Mouse (Mus musculus) CH12.LX (cell line): ENCODE data around the gene Rgs9bp.

Experiments used
- E2F4 ChIP-seq: IDR thresholded peaks from 2 replicates; pipeline ENCODE4 v1.6.1; 2011; ENCODE audit warnings: low read depth, low read length, improper control_type of control experiment; ENCODE audit not compliant: insufficient replicate concordance
- POLR2A ChIP-seq: IDR thresholded peaks from 2 replicates; pipeline ENCODE4 v1.6.1; 2011; ENCODE audit warnings: low read depth, mild to moderate bottlenecking, improper control_type of control experiment, low read length
- POLR2AphosphoS2 ChIP-seq: IDR thresholded peaks from 2 replicates; pipeline ENCODE4 v1.6.1; 2011; ENCODE audit warnings: low read depth, low read length, improper control_type of control experiment

DNA sequence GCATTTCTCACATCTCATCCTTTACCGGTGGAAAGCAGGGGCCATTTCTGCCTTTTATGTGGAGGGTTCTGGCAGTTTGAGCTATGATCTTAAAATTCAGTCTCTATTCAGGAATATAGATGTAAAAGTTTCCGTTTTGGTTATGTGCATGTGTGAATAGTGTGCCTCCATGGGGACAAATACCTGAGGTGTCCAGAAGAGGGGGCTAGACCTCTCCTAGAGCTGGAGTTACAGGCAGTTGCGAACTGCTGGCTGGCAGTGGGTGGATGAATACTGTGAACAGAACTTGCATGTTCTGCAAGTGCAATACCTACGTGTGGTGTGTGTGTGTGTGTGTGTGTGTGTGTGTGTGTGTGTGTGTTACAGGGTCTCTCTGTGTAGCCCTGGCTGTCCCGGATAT, 2.7 kb downstream of the Rgs9bp start:
- no peak for TF ChIP-seq E2F4
- TF ChIP-seq POLR2A, result no peak
- TF ChIP-seq POLR2AphosphoS2, result no peak
